Mouse (Mus musculus) MN1 (cell line): Measurements from ENCODE around the gene Ikzf2.

ENCODE experiments used
- DNase-seq: peaks from one replicate; pipeline ENCODE4 v3.0.0-alpha.2; 2016; ENCODE audit warnings: low spot score

The Ikzf2 gene

DNA sequence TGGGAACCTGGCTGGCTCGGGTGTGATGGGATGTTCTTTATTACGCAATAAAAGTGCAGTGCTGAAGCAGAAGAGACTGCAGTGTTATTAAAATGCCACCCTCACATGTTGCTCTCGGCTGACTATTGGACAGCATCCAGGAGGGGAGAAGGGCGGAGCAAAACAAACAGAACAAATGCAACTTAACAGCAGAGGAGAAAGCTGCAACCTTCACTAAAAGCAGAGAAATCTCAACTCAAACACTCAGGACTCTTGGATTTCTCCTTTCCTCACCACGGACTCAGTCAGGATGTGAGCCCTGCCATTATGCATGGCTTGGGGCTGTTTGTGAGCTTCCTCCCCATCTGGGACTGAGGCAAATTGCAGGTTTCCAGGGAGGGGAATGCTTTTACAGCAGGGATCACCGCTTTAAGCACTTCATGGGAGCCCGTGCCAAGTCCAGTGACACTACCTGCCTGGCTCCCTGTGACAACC is 95.7 kb downstream of the Ikzf2 start:
- DNase-seq, result no peak

GRCm38 (mm10) chr1:69585546-69585945 is 101.5 kb downstream of the Ikzf2 start:
- DNase-seq, result no peak

GRCm38 (mm10) chr1:69583932-69584659 is 102.9 kb downstream of the Ikzf2 start:
- DNase-seq, result no peak

- DNase-seq, result no peak
Observed at GRCm38 (mm10) chr1:69578917-69579316, 108.1 kb downstream of the Ikzf2 start.

GRCm38 (mm10) chr1:69559443-69560090 is 127.5 kb downstream of the Ikzf2 start:
- no peak for DNase-seq

DNA sequence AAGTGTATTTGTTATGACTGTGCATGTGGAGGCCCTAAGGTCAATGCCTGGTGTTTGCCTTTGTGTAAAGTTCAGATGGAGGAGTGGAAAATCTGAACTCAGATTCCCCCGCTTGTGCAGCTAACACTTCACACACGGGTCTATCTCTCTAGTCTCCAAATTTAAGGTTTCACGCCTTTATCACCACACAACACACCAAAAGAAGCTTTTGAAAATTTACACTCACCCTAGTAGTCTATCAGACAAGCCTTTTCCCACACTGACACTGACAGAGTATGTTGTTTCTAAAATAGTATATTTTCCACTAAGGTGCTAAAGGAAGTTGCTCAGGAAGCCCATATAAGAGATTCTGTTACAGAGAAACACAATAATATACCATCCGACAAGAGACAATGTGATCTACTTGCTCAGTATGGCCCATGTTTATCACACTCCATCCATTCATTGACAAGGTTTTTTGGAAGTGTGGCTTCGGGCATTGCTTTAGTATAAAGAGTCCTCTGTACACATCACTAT is 131.4 kb downstream of the Ikzf2 start:
- no peak for DNase-seq

GRCm38 (mm10) chr1:69549987-69550386 is 137.1 kb downstream of the Ikzf2 start:
- no peak for DNase-seq

- DNase-seq, result no peak
Observed at GRCm38 (mm10) chr1:69545885-69546253, 141.2 kb downstream of the Ikzf2 start.

DNA sequence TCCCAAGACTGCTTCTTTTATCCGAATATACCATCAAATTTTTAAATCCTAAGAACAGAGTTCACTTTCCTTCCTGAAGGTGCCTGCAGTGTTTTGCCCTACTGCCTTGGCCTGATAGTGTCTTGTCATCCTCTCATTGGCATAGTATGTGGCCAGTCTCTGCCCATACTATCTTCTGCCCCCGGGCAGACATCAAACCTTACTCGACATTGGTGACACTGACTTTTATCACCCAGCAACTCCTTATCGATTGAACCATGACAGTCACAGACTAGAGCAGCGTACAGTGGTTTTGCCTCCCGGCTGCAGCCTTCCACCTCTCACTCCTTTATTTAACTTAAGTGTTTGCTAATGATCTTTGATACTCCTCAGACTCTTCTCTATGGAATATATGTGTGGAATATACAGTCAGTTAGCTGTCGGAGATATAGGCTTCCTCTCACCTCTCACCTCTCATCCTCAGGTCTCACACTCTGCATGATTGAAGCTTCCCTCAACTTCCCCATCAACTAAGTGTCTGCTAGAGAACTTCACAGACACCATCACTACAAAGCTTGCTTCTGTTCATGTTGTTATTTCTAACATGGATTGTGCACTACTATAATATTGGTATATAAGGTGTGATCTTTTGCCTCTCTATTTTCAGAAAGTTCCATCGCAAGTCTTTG is 141.7 kb downstream of the Ikzf2 start:
- no peak for DNase-seq

DNA sequence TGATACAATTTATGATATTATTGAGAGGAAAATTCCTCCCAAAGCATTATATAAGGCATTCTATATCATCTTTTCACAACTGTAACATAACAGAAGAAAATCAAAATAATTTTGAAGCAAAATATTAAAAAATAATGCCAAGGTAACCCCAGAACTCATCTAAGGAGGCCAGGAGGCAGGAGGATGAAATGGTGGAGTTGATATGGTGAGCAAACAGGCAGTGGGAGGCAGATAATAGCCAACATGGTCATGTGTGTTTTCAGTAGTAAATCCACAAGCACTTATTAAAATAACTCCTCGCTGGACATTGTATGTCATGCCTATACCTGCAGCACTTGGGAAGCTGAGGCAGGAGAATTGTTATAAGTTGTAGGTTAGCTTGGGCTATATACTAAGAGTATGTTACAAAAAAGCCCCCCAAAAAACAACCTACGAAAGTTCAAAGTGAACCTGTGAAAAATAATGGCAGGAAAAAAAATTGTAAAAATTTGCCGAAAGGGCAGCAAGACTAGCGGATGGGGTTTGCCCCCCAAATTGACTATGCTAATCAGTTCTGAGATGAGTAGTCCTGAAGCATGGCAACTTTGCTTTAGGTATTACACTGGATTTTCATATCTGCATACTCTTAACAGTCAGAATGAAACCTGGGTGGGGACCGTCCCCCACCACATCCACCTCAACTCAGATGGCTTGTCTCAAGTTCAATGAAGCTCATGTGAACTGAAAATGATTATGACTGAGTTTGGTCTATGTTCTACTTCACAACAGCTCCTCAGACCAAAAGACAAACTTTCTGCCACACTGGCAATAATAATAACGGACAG is 143.1 kb downstream of the Ikzf2 start:
- DNase-seq, result no peak

DNA sequence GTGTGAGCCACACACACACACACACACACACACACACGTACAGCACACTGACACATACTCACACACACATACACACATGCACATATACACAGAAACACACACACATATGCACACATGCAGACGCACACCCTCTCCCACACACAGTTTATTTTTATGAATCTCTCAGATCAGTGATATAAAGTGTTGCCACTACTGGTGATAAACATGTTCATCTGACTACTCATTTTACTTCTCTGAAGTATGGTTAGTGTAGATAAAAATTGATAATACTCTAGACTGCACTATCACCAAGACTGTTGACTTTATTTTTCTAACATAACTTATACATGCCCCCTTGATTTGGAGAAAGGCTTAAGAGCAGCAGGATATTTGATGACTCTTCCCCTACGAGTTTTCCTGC is 144.5 kb downstream of the Ikzf2 start:
- DNase-seq, result no peak

- DNase-seq, result no peak
Observed at GRCm38 (mm10) chr1:69538663-69539062, 148.4 kb downstream of the Ikzf2 start.

DNA sequence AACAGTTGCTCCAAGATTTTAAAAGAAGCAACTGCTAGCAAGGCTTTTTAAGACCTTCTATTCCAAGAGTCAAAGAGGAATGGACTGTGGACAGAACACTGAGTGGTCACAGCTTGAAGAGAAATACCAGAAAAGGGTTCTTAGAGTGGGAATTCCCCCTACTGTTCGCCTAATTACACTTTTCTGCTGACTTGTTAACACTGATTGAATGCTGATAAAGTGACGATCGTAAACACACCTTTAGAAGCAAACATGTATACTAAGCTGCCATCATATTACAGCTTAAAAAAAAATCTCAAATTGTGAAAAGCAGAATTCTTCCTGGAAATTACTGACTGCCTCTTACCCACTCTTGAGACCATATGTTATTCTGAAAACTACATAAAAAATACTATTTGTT is 149.4 kb downstream of the Ikzf2 start:
- no peak for DNase-seq

- DNase-seq, result no peak
Observed at GRCm38 (mm10) chr1:69535507-69535906, 151.5 kb downstream of the Ikzf2 start.

DNA sequence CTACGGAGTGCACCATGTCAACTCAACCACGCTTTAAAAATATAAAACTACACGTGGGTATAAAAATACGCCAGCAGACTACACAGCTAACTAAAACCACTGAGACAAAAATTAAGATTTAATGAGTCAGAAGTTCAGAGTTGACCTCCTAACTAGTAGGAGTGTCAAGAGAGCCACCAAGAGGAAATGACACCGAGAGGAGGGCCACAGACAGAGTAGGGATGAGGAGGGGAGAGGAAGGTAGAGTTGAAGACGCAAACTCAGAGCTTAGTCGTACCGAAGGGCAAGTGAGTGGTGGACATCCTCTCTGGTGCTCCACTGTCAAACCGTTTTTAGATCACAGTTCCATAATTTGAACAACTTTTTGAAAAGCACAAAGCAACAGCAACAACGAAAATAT is 154.0 kb downstream of the Ikzf2 start:
- no peak for DNase-seq

GRCm38 (mm10) chr1:69528696-69529095 is 158.3 kb downstream of the Ikzf2 start:
- no peak for DNase-seq

- DNase-seq, result no peak
Observed at GRCm38 (mm10) chr1:69521656-69522055, 165.4 kb downstream of the Ikzf2 start.

GRCm38 (mm10) chr1:69519356-69519755 is 167.7 kb downstream of the Ikzf2 start:
- DNase-seq, result no peak

DNA sequence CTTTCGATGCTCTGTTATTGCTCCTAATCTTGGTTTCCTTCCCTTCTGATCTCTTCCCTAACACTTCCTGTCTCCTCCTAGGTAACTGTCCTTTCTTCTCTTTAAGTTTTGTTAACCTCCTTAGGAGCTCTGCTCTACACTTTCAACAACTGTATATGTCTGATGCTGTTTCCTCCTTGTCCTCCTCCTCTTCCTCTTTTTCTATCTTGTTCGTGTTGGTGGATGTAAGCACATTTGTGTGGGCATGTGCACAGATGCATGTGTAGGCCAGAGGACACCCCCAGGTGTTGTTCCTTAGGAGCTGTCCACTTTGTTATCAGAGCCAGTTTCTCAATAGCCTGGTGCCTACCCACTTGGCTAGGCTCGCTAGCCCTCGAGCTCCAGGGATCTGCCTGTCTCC is 169.0 kb downstream of the Ikzf2 start:
- DNase-seq, result no peak

GRCm38 (mm10) chr1:69516144-69516543 is 170.9 kb downstream of the Ikzf2 start:
- DNase-seq, result no peak

DNA sequence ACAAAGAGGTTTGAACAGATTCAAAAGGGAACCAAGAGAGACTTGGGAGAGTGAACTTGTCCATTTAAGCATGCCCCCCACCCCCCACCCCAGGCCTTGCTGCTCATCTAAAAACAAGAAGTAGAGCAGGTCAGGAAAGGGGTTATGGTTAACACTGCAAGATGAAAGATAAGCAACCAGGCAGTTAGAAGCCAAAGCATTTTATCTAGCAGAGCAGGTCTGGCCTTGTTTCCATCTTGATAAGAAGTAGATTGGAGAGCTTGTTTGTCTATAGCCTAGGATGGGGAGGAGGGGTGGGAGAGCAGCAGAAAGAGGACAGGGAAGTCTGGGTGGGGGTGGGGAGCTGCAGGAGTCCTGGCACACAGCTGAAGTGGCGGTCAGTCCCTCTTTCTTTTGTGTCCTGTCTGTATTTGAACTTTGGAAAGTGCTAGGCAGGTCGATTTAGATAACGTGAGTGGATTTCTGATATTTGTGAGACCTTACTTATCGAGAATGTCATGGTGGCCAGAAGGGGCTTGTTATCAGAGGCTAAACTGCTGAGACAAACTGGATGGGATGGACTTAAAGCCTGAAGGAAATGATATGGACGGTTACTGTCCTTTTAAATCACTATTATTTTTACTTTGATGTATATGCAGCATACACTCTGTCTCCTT is 173.3 kb downstream of the Ikzf2 start:
- no peak for DNase-seq

- DNase-seq, result no peak
Observed at GRCm38 (mm10) chr1:69508275-69508674, 178.8 kb downstream of the Ikzf2 start.
